Mouse (Mus musculus) stomach, postnatal 0 days (tissue): ENCODE results near the gene Ces3b.

Experiments
- CTCF ChIP-seq: IDR thresholded peaks from 2 replicates; pipeline ENCODE4 v1.5.1; 2016; ENCODE audit warnings: antibody characterized with exemption, low read depth, mild to moderate bottlenecking, moderate library complexity
- EP300 ChIP-seq: optimal IDR thresholded peaks from 2 replicates; pipeline ENCODE3; 2016; ENCODE audit warnings: antibody characterized with exemption

DNA sequence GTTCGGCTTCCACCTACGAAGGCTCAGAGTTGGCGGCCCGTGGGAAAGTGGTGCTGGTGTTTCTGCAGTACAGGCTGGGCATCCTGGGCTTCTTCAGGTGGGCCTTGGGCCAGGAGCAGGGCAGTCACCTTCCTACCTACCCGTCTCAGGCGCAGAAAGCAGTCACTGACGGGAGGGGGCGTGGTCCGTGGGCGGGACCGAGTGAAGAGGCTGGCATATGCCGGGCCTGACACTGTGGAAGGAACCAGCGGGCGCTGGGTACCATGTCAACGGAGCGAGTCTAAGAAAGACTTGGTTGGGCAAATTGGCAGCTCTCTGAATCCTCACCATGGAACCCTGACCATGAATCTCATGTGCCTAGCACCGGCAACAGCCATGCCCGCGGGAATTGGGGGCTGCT lies 58.8 kb downstream of the Ces3b start:
- no peak for TF ChIP-seq CTCF
- TF ChIP-seq EP300: no peak
